Mouse (Mus musculus): ENCODE data around the gene Anxa7. TPM values are rescaled to one million over a fixed set of nuclear protein-coding genes. Genes with fewer than 3 reads are reported as not detected.

Anxa7 gene
- total RNA-seq, 1 experiment: 55.2 TPM

DNA sequence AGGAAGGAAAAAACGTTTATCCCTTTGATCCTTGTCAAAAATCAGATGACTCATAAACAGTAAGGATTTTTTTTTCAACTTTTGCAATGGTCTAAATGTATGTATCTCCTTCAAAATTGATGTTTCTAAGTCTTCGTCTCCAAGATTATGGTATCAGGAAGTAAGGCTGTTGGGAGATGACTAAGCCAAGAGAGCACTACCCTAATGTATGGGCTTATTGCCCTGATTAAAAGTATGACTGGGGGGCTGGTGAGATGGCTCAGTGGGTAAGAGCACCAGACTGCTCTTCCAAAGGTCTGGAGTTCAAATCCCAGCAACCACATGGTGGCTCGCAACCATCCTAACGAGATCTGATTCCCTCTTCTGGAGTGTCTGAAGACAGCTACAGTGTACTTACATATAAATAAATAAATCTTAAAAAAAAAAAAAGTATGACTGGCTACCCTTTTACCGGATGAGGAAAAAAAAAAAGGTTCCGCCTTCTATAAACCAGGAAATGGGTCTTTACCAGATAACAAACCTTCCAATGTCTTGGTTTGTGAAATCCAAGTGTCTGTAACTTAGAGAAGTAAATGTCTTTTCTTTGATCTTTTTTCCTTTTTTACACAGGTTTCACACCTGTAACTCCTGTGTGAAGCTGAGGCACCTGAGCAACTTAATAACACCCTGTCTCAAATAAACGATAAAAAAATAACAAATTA, 2.3 kb upstream of the Anxa7 start:
- Histone ChIP-seq H3K36me3 (ENCODE audit: control insufficient read depth, insufficient read depth, low read length, poor library complexity, severe bottlenecking) (no peaks in the 10 kb centered on the region; the same call in 1 of the 2 replicates), H3K9ac (ENCODE audit: insufficient read depth, low read depth, low read length, poor library complexity, severe bottlenecking) (no peak overlapping the region), H3K4me1 (ENCODE audit: control insufficient read depth in 2 of 2, insufficient read depth in 2 of 2, low read length in 2 of 2, poor library complexity in 1 of 2) (peaks cover 6 to 13% of the 10 kb centered on the region in 2 experiments; a peak in 3 of 4 replicates), H3K9me3 (ENCODE audit: control insufficient read depth, insufficient read depth, low read depth, low read length) (no peaks in the 10 kb centered on the region), H3K27ac (ENCODE audit: insufficient read depth, low read depth, low read length, poor library complexity, severe bottlenecking) (no peak overlapping the region), H3K4me3 (ENCODE audit: insufficient read depth in 1 of 2, low read depth in 1 of 2, low read length in 2 of 2, poor library complexity in 1 of 2, severe bottlenecking in 1 of 2) (no peak overlapping the region)
- in situ Hi-C loops (cut with MboI; ENCODE audit: low sequenced_read_pairs in 2 of 2, unreplicated experiment in 2 of 2): loop anchor here in 1 of 2 experiments (25.0 kb wide), 1 partner anchor 95 kb away; the partner anchor contains the start of genes Dnajc9 and Mrps16
- DNase-seq (ENCODE audit: low read depth, low spot score): no peak
- TF ChIP-seq MAFK (IDR thresholded peaks at IDR 0.05; ENCODE audit: insufficient read depth, low read depth, low read length) (no peak), HCFC1 (IDR thresholded peaks at IDR 0.05; ENCODE audit: borderline replicate concordance, insufficient read depth, low read length) (no peak), ZNF384 (IDR thresholded peaks at IDR 0.05; ENCODE audit: low read depth, low read length) (no peak), CHD2 (IDR thresholded peaks at IDR 0.05; ENCODE audit: low read depth, low read length) (no peak), ZC3H11A (IDR thresholded peaks at IDR 0.05; ENCODE audit: borderline replicate concordance, low read depth, low read length) (no peak)

DNA sequence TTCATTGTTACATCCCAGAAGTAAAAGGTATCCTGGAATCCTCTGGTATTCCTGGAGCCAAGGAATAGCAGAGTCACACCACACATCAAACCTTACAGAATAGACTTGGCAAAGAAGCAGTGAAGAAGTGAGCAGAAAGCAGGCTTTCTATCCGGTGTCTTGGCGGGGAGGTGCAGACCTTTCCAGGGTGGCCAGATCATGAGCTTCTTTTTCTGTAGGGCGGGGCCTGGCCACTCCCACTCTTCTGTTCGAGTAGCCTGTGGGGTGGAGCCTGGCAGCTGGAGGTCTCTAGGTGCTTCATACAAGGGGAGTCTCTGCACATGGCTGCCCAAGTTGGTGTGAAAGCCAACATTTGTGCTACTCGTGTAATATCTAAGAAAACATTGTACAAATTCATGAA, 1.3 kb upstream of the Anxa7 start:
- in situ Hi-C loops (cut with MboI; ENCODE audit: low sequenced_read_pairs in 2 of 2, unreplicated experiment in 2 of 2): loop anchor here in 1 of 2 experiments (25.0 kb wide), 1 partner anchor 94 kb away; the partner anchor contains the start of genes Dnajc9 and Mrps16
- peak; percentile 60 for DNase-seq (ENCODE audit: low read depth, low spot score)

DNA sequence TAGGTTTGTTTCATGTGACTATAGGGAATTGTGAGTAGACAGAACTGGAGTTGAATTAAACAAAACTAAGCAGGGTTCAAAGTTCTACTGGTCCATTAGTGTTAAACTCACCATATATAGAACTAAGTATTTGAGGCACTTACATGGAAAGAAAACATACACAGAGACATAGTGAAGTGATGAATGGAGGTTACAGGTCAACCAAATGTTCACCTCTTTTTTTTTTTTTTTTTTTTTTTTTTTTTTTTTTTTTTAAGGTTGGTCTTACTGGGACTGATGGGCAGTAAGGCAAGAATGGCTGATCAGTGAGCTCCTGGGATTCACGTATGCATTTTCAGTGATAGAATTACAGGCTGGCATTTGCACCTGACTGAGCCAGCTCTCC, 254 bp upstream of the Anxa7 start:
- TF ChIP-seq CHD2 (IDR thresholded peaks at IDR 0.05; ENCODE audit: low read depth, low read length): no peak
- TF ChIP-seq ZNF384 (IDR thresholded peaks at IDR 0.05; ENCODE audit: low read depth, low read length): peak; percentile 81
- TF ChIP-seq MAFK (IDR thresholded peaks at IDR 0.05; ENCODE audit: insufficient read depth, low read depth, low read length): no peak
- no peaks in the 10 kb centered on the region for H3K36me3 ChIP-seq (ENCODE audit: control insufficient read depth, insufficient read depth, low read length, poor library complexity, severe bottlenecking)
- peaks cover 9 to 14% of the 10 kb centered on the region in 2 experiments; a peak in 3 of 4 replicates for H3K4me1 ChIP-seq (ENCODE audit: control insufficient read depth in 2 of 2, insufficient read depth in 2 of 2, low read length in 2 of 2, poor library complexity in 1 of 2)
- no peak for DNase-seq (ENCODE audit: low read depth, low spot score)
- H3K9me3 ChIP-seq (ENCODE audit: control insufficient read depth, insufficient read depth, low read depth, low read length): no peaks in the 10 kb centered on the region
- peak overlapping the region in 1 of 2 experiments; percentile 86; a peak in 2 of 4 replicates for H3K4me3 ChIP-seq (ENCODE audit: insufficient read depth in 1 of 2, low read depth in 1 of 2, low read length in 2 of 2, poor library complexity in 1 of 2, severe bottlenecking in 1 of 2)
- no peak overlapping the region for H3K9ac ChIP-seq (ENCODE audit: insufficient read depth, low read depth, low read length, poor library complexity, severe bottlenecking)
- in situ Hi-C loops (cut with MboI; ENCODE audit: low sequenced_read_pairs in 2 of 2, unreplicated experiment in 2 of 2): loop anchor here in 1 of 2 experiments (25.0 kb wide), 1 partner anchor 93 kb away; the partner anchor contains the start of genes Dnajc9 and Mrps16
- H3K27ac ChIP-seq (ENCODE audit: insufficient read depth, low read depth, low read length, poor library complexity, severe bottlenecking): no peak overlapping the region

More for the DNA sequence above, 1.3 kb upstream of the Anxa7 start:
- no peaks in the 10 kb centered on the region for H3K9me3 ChIP-seq (ENCODE audit: control insufficient read depth, insufficient read depth, low read depth, low read length)
- H3K9ac ChIP-seq (ENCODE audit: insufficient read depth, low read depth, low read length, poor library complexity, severe bottlenecking): no peak overlapping the region
- H3K4me3 ChIP-seq (ENCODE audit: insufficient read depth in 1 of 2, low read depth in 1 of 2, low read length in 2 of 2, poor library complexity in 1 of 2, severe bottlenecking in 1 of 2): no peak overlapping the region
- H3K4me1 ChIP-seq (ENCODE audit: control insufficient read depth in 2 of 2, insufficient read depth in 2 of 2, low read length in 2 of 2, poor library complexity in 1 of 2): peaks cover 9 to 14% of the 10 kb centered on the region in 2 experiments; a peak in 3 of 4 replicates
- no peak for TF ChIP-seq ZC3H11A (IDR thresholded peaks at IDR 0.05; ENCODE audit: borderline replicate concordance, low read depth, low read length)
- TF ChIP-seq ZNF384 (IDR thresholded peaks at IDR 0.05; ENCODE audit: low read depth, low read length): no peak
- TF ChIP-seq CHD2 (IDR thresholded peaks at IDR 0.05; ENCODE audit: low read depth, low read length): no peak
- TF ChIP-seq HCFC1 (IDR thresholded peaks at IDR 0.05; ENCODE audit: borderline replicate concordance, insufficient read depth, low read length): no peak
- no peak for TF ChIP-seq MAFK (IDR thresholded peaks at IDR 0.05; ENCODE audit: insufficient read depth, low read depth, low read length)
- H3K36me3 ChIP-seq (ENCODE audit: control insufficient read depth, insufficient read depth, low read length, poor library complexity, severe bottlenecking): no peaks in the 10 kb centered on the region
- H3K27ac ChIP-seq (ENCODE audit: insufficient read depth, low read depth, low read length, poor library complexity, severe bottlenecking): no peak overlapping the region

DNA sequence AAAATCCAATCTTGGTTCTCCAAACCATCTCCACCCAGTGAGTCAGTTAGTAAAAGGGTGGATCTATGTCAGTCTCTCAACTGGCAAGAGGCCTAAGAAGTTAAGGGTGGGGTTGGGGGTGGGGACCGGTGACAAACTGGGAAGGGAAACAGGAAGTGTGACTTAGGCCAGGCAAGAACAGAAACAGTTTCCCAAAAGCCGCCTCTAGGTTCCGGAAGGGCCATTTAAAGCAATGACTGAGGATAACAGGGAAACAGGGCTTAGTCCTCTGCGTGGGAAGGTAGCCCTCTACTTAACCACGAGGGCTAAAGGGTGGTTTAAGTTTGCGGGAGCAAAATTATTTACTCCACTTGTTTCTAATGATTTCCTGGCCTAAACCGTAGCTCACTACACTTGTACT, 1.1 kb downstream of the Anxa7 start:
- H3K27ac ChIP-seq (ENCODE audit: insufficient read depth, low read depth, low read length, poor library complexity, severe bottlenecking): peak overlapping the region; percentile 37; the same call in 1 of the 2 replicates
- DNase-seq (ENCODE audit: low read depth, low spot score): peak; percentile 52

More for the DNA sequence above, 1.1 kb downstream of the Anxa7 start:
- Histone ChIP-seq H3K4me1 (ENCODE audit: control insufficient read depth in 2 of 2, insufficient read depth in 2 of 2, low read length in 2 of 2, poor library complexity in 1 of 2) (peaks cover 9 to 14% of the 10 kb centered on the region in 2 experiments; a peak in 3 of 4 replicates), H3K4me3 (ENCODE audit: insufficient read depth in 1 of 2, low read depth in 1 of 2, low read length in 2 of 2, poor library complexity in 1 of 2, severe bottlenecking in 1 of 2) (peak overlapping the region; percentile 86 to 87), H3K9me3 (ENCODE audit: control insufficient read depth, insufficient read depth, low read depth, low read length) (no peaks in the 10 kb centered on the region), H3K9ac (ENCODE audit: insufficient read depth, low read depth, low read length, poor library complexity, severe bottlenecking) (no peak overlapping the region; the same call in 1 of the 2 replicates), H3K36me3 (ENCODE audit: control insufficient read depth, insufficient read depth, low read length, poor library complexity, severe bottlenecking) (no peaks in the 10 kb centered on the region)
- in situ Hi-C loops (cut with MboI; ENCODE audit: low sequenced_read_pairs in 2 of 2, unreplicated experiment in 2 of 2): loop anchor here in 1 of 2 experiments (25.0 kb wide), 1 partner anchor 92 kb away; the partner anchor contains the start of genes Dnajc9 and Mrps16
- no peak for TF ChIP-seq HCFC1 (IDR thresholded peaks at IDR 0.05; ENCODE audit: borderline replicate concordance, insufficient read depth, low read length)
- TF ChIP-seq ZNF384 (IDR thresholded peaks at IDR 0.05; ENCODE audit: low read depth, low read length): no peak
- no peak for TF ChIP-seq CHD2 (IDR thresholded peaks at IDR 0.05; ENCODE audit: low read depth, low read length)
- TF ChIP-seq MAFK (IDR thresholded peaks at IDR 0.05; ENCODE audit: insufficient read depth, low read depth, low read length): peak; percentile 1; the same call in 1 of the 2 replicates
